In genomic region chr13:96645822-96646221, GRCm38 (mm10) we compare ENCODE assay signal across 23 mouse cellular contexts. TPM values are rescaled to one million over a fixed set of nuclear protein-coding genes. Genes with fewer than 3 reads are reported as not detected.
DNase-seq lines count a peak whose midpoint lies in the region; ATAC-seq and TF ChIP-seq lines count a peak whose summit lies in the region.
"Had no signal": no experiment of that assay in that cellular context is flagged by ENCODE, and none has a peak within 500 bp of the region (broad histone marks: within the 10 kb centered on the region; RNA-seq: fewer than 3 reads in every experiment).

No protein-coding gene starts in this region.

- 60% methylated on average over 5 of the region's 5 CpGs for WGBS in embryonic facial prominence, embryonic 14.5 days
- 74% methylated on average over 5 of the region's 5 CpGs for WGBS in embryonic facial prominence, embryonic 10.5 days
- 33% methylated on average over 5 of the region's 5 CpGs for WGBS in hindbrain, postnatal 0 days
- 72% methylated on average over 5 of the region's 5 CpGs for WGBS in hindbrain, embryonic 10.5 days
- WGBS in midbrain, embryonic 11.5 days: 62% methylated on average over 5 of the region's 5 CpGs
- WGBS in midbrain, embryonic 14.5 days: 44% methylated on average over 5 of the region's 5 CpGs

- DNase-seq in embryonic facial prominence, embryonic 14.5 days (ENCODE audit: low spot score): no peak
- DNase-seq in embryonic facial prominence, embryonic 10.5 days (ENCODE audit: low spot score): no peak
- DNase-seq in hindbrain, postnatal 0 days (ENCODE audit: low spot score): no peak
- no peak for DNase-seq in hindbrain, embryonic 10.5 days (ENCODE audit: low spot score)
- DNase-seq in midbrain, embryonic 11.5 days (ENCODE audit: low spot score, missing footprints): peak; percentile 82
- no peak for DNase-seq in midbrain, embryonic 14.5 days
- no peak for DNase-seq in CH12.LX (ENCODE audit: extremely low read depth)
- no peak for DNase-seq in layer of hippocampus, adult 9-10 months (ENCODE audit: low spot score)
- DNase-seq: adrenal gland, postnatal 10 days; B cell, adult 2 months; cerebellum, adult 11 months; cerebellum, adult 8-10 months; cerebellum, postnatal 14 days; embryo, embryonic 11 days; gastrocnemius, postnatal 10 days; heart, adult 18-20 months; heart, postnatal 10 days; heart, postnatal 4 days had no signal

- no peaks in the 10 kb centered on the region for H3K4me1 ChIP-seq in embryonic facial prominence, embryonic 14.5 days (ENCODE audit: control insufficient read depth, insufficient read depth, low read length)
- H3K4me1 ChIP-seq in embryonic facial prominence, embryonic 10.5 days: 0 out of 2 replicates have a peak, but pooled peaks cover 3% of the 10 kb centered on the region
- no peaks in the 10 kb centered on the region for H3K4me1 ChIP-seq in hindbrain, postnatal 0 days (ENCODE audit: insufficient read depth, low read length)
- H3K4me1 ChIP-seq in hindbrain, embryonic 10.5 days (replicated peaks): no peaks in the 10 kb centered on the region
- no peaks in the 10 kb centered on the region for H3K4me1 ChIP-seq in midbrain, embryonic 11.5 days (ENCODE audit: control insufficient read depth, insufficient read depth, low read length)
- no peaks in the 10 kb centered on the region for H3K4me1 ChIP-seq in midbrain, embryonic 14.5 days (ENCODE audit: control insufficient read depth, insufficient read depth, low read length)
- peaks cover 0 to 7% of the 10 kb centered on the region in 2 experiments; a peak in 2 of 4 replicates for H3K4me1 ChIP-seq in CH12.LX (ENCODE audit: control insufficient read depth in 1 of 2, insufficient read depth in 2 of 2)
- H3K4me1 ChIP-seq: embryonic facial prominence, embryonic 12.5 days; forebrain, embryonic 12.5 days; heart, embryonic 10.5 days had no signal

- TF ChIP-seq RAD21 in CH12.LX (IDR thresholded peaks at IDR 0.05; ENCODE audit: low read depth, low read length): no peak

- H3K9ac ChIP-seq in embryonic facial prominence, embryonic 14.5 days (ENCODE audit: low read depth, low read length): no peak overlapping the region
- H3K9ac ChIP-seq in hindbrain, postnatal 0 days (replicated peaks; ENCODE audit: low read length): no peak overlapping the region
- H3K9ac ChIP-seq in midbrain, embryonic 11.5 days (ENCODE audit: low read length): no peak overlapping the region
- H3K9ac ChIP-seq in midbrain, embryonic 14.5 days (replicated peaks; ENCODE audit: low read length): no peak overlapping the region
- no peak overlapping the region for H3K9ac ChIP-seq in CH12.LX (ENCODE audit: insufficient read depth, low read depth)
- H3K9ac ChIP-seq: embryonic facial prominence, embryonic 12.5 days; forebrain, embryonic 12.5 days had no signal

- no peaks in the 10 kb centered on the region for H3K9me3 ChIP-seq in embryonic facial prominence, embryonic 14.5 days (ENCODE audit: control insufficient read depth, low read length)
- H3K9me3 ChIP-seq in embryonic facial prominence, embryonic 10.5 days: no peaks in the 10 kb centered on the region
- H3K9me3 ChIP-seq in hindbrain, postnatal 0 days (ENCODE audit: low read length): no peaks in the 10 kb centered on the region
- H3K9me3 ChIP-seq in hindbrain, embryonic 10.5 days: no peaks in the 10 kb centered on the region
- H3K9me3 ChIP-seq in midbrain, embryonic 11.5 days (ENCODE audit: control insufficient read depth, low read length): no peaks in the 10 kb centered on the region
- H3K9me3 ChIP-seq in midbrain, embryonic 14.5 days (ENCODE audit: control insufficient read depth, low read length): no peaks in the 10 kb centered on the region
- no peaks in the 10 kb centered on the region for H3K9me3 ChIP-seq in CH12.LX (replicated peaks; ENCODE audit: low read length)
- H3K9me3 ChIP-seq: embryonic facial prominence, embryonic 12.5 days; forebrain, embryonic 12.5 days; heart, embryonic 10.5 days had no signal

- H3K4me2 ChIP-seq in embryonic facial prominence, embryonic 14.5 days (ENCODE audit: low read depth, low read length): no peak overlapping the region
- H3K4me2 ChIP-seq in hindbrain, postnatal 0 days (ENCODE audit: low read depth, low read length): no peak overlapping the region
- H3K4me2 ChIP-seq in midbrain, embryonic 11.5 days: no peak overlapping the region
- no peak overlapping the region for H3K4me2 ChIP-seq in midbrain, embryonic 14.5 days (ENCODE audit: low read length)
- no peak overlapping the region for H3K4me2 ChIP-seq in CH12.LX (ENCODE audit: insufficient read depth, low read depth, poor library complexity, severe bottlenecking)
- H3K4me2 ChIP-seq: embryonic facial prominence, embryonic 12.5 days; forebrain, embryonic 12.5 days had no signal

- dilution Hi-C loops in CH12.LX (cut with MboI; ENCODE audit: extremely low pct_ligation_motif_present, extremely low pct_unique_long_range_greater_than_20kb, low sequenced_read_pairs): no loop called here

- no peak overlapping the region for H3K4me3 ChIP-seq in embryonic facial prominence, embryonic 14.5 days (ENCODE audit: low read depth, low read length)
- no peak overlapping the region for H3K4me3 ChIP-seq in embryonic facial prominence, embryonic 10.5 days
- H3K4me3 ChIP-seq in hindbrain, postnatal 0 days (ENCODE audit: low read length): no peak overlapping the region
- no peak overlapping the region for H3K4me3 ChIP-seq in hindbrain, embryonic 10.5 days
- H3K4me3 ChIP-seq in midbrain, embryonic 11.5 days (ENCODE audit: low read depth, low read length): no peak overlapping the region
- H3K4me3 ChIP-seq in midbrain, embryonic 14.5 days (replicated peaks; ENCODE audit: low read depth, low read length): no peak overlapping the region
- H3K4me3 ChIP-seq in CH12.LX (replicated peaks in 1 of 3; ENCODE audit: low read depth in 2 of 3, low read length in 2 of 3, poor library complexity in 1 of 3): no peak overlapping the region
- H3K4me3 ChIP-seq: embryonic facial prominence, embryonic 12.5 days; forebrain, embryonic 12.5 days; heart, embryonic 10.5 days had no signal

- H3K27me3 ChIP-seq in embryonic facial prominence, embryonic 14.5 days (replicated peaks; ENCODE audit: control insufficient read depth, insufficient read depth, low read length): no peaks in the 10 kb centered on the region
- H3K27me3 ChIP-seq in embryonic facial prominence, embryonic 10.5 days (replicated peaks; ENCODE audit: low read depth, poor library complexity, severe bottlenecking): no peaks in the 10 kb centered on the region
- H3K27me3 ChIP-seq in hindbrain, postnatal 0 days (ENCODE audit: insufficient read depth, low read length): no peaks in the 10 kb centered on the region
- H3K27me3 ChIP-seq in hindbrain, embryonic 10.5 days (ENCODE audit: insufficient read depth, poor library complexity, severe bottlenecking): no peaks in the 10 kb centered on the region
- no peaks in the 10 kb centered on the region for H3K27me3 ChIP-seq in midbrain, embryonic 11.5 days (ENCODE audit: control insufficient read depth, insufficient read depth, low read length)
- no peaks in the 10 kb centered on the region for H3K27me3 ChIP-seq in midbrain, embryonic 14.5 days (ENCODE audit: control insufficient read depth, insufficient read depth, low read length)
- no peaks in the 10 kb centered on the region for H3K27me3 ChIP-seq in CH12.LX (replicated peaks)
- H3K27me3 ChIP-seq: embryonic facial prominence, embryonic 12.5 days; forebrain, embryonic 12.5 days had no signal

- TF ChIP-seq POLR2A in CH12.LX (IDR thresholded peaks at IDR 0.05; ENCODE audit: low read depth, low read length): no peak

- H3K27ac ChIP-seq in embryonic facial prominence, embryonic 14.5 days (replicated peaks; ENCODE audit: low read depth, low read length): no peak overlapping the region
- H3K27ac ChIP-seq in embryonic facial prominence, embryonic 10.5 days (replicated peaks): no peak overlapping the region
- H3K27ac ChIP-seq in hindbrain, postnatal 0 days: no peak overlapping the region
- H3K27ac ChIP-seq in hindbrain, embryonic 10.5 days: no peak overlapping the region
- H3K27ac ChIP-seq in midbrain, embryonic 11.5 days (ENCODE audit: low read depth, low read length): no peak overlapping the region
- no peak overlapping the region for H3K27ac ChIP-seq in midbrain, embryonic 14.5 days (replicated peaks; ENCODE audit: low read depth, low read length)
- H3K27ac ChIP-seq in CH12.LX (ENCODE audit: insufficient read depth, low read depth): no peak overlapping the region
- H3K27ac ChIP-seq: embryonic facial prominence, embryonic 12.5 days; forebrain, embryonic 12.5 days; heart, embryonic 10.5 days had no signal

- TF ChIP-seq EP300 in CH12.LX (IDR thresholded peaks at IDR 0.05; ENCODE audit: low read length): no peak

- in situ Hi-C loops in CH12.LX (cut with MboI; ENCODE audit: low pct_ligation_motif_present, low pct_unique_long_range_greater_than_20kb, low sequenced_read_pairs): no loop called here

- peaks cover 43% of the 10 kb centered on the region for H3K36me3 ChIP-seq in embryonic facial prominence, embryonic 14.5 days (ENCODE audit: control insufficient read depth, insufficient read depth, low read length)
- peaks cover 39% of the 10 kb centered on the region for H3K36me3 ChIP-seq in embryonic facial prominence, embryonic 10.5 days (replicated peaks)
- peaks cover 24% of the 10 kb centered on the region; the same call in 1 of the 2 replicates for H3K36me3 ChIP-seq in hindbrain, postnatal 0 days (ENCODE audit: insufficient read depth, low read length)
- peaks cover 38% of the 10 kb centered on the region for H3K36me3 ChIP-seq in hindbrain, embryonic 10.5 days
- peaks cover 8% of the 10 kb centered on the region for H3K36me3 ChIP-seq in midbrain, embryonic 11.5 days (ENCODE audit: control insufficient read depth, insufficient read depth, low read length)
- H3K36me3 ChIP-seq in midbrain, embryonic 14.5 days (ENCODE audit: control insufficient read depth, insufficient read depth, low read length): peaks cover 35% of the 10 kb centered on the region
- H3K36me3 ChIP-seq in CH12.LX (replicated peaks in 1 of 2; ENCODE audit: control insufficient read depth in 1 of 2, insufficient read depth in 1 of 2, low read length in 1 of 2): peaks cover 19 to 38% of the 10 kb centered on the region in 2 experiments

- peak; percentile 34; the same call in 1 of the 2 replicates for ATAC-seq in embryonic facial prominence, embryonic 14.5 days (ENCODE audit: low read depth)
- peak; percentile 53; the same call in 1 of the 2 replicates for ATAC-seq in hindbrain, postnatal 0 days
- no peak for ATAC-seq in midbrain, embryonic 11.5 days (ENCODE audit: low FRiP score)
- no peak for ATAC-seq in midbrain, embryonic 14.5 days (ENCODE audit: low FRiP score, low TSS enrichment)
- ATAC-seq: CD4-positive, CD25-positive, alpha-beta regulatory T cell, adult 4 months; forebrain, embryonic 16.5 days had no signal

- H3K79me2 ChIP-seq in CH12.LX (replicated peaks; ENCODE audit: control insufficient read depth, extremely low read depth, insufficient read depth, poor library complexity, severe bottlenecking): no peaks in the 10 kb centered on the region

- no peak for TF ChIP-seq CTCF in hindbrain, postnatal 0 days (IDR thresholded peaks at IDR 0.05; ENCODE audit: low read depth)
- TF ChIP-seq CTCF in CH12.LX (conservative IDR thresholded peaks at IDR 0.05 in 1 of 2, IDR thresholded peaks at IDR 0.05 in 1 of 2; ENCODE audit: low read depth in 2 of 2, low read length in 2 of 2): no peak

RNA-seq across cellular contexts. Expression of gene Hmgcr, which starts 24.9 kb away (rescaled TPM):
- 63.0 and 79.7 TPM in 2 replicates for polyA plus RNA-seq in embryonic facial prominence, embryonic 14.5 days (2014; fragmentation: Nextera tagmentation; extraction: Ambion mirVana)
- polyA plus RNA-seq in embryonic facial prominence, embryonic 10.5 days (2016; fragmentation: Nextera tagmentation; extraction: Ambion mirVana): 131 and 141 TPM in 2 replicates
- total RNA-seq in hindbrain, postnatal 0 days (2014; rRNA removed): 121 and 145 TPM in 2 replicates
- polyA plus RNA-seq in hindbrain, postnatal 0 days (2015; fragmentation: Nextera tagmentation; extraction: Ambion mirVana): 107 and 111 TPM in 2 replicates
- 146 and 156 TPM in 2 replicates for polyA plus RNA-seq in hindbrain, embryonic 10.5 days (2016; fragmentation: Nextera tagmentation; extraction: Ambion mirVana)
- polyA plus RNA-seq in midbrain, embryonic 11.5 days (2014; fragmentation: Nextera tagmentation; extraction: Ambion mirVana): 215 and 234 TPM in 2 replicates
- polyA plus RNA-seq in midbrain, embryonic 14.5 days (2014; fragmentation: Nextera tagmentation; extraction: Ambion mirVana): 172 and 226 TPM in 2 replicates
- total RNA-seq in CH12.LX (2012; rRNA removed) (71.6 and 81.1 TPM in 2 replicates), CH12.LX (2014; rRNA removed) (85.1 and 118 TPM in 2 replicates)
- 97.5 and 98.9 TPM in 2 replicates for polyA plus RNA-seq in CH12.LX (2012; ENCODE audit: insufficient read length, low read depth)

Comparison
In these comparisons a context has a peak if more than half of its experiments do, and no peak if none do; other contexts are left out.
1. ATAC-seq: peak in embryonic facial prominence, embryonic 14.5 days (single experiment) and hindbrain, postnatal 0 days (single experiment); none in midbrain, embryonic 11.5 days (single experiment) and midbrain, embryonic 14.5 days (single experiment).